30 mouse cellular contexts compared by ENCODE assay signal in the genomic region with DNA sequence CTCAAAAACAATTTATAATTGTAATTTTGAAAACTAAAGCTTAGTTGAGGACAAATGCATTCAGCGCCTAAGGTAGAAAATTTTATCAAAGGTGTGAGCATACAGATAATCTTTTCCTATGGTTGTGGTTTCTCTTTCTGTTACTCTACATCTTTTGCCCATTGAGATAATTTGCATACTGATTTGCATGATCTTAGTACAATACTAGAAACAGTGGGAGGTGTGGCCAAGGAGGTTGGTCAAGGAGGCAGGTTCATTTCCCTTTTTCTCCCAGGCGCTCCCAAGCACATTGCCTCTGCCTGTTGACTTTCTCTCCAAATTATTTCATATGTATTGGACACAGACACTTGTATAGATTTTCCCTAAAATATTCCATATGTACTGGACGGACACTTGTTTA. TPM values are rescaled to one million over a fixed set of nuclear protein-coding genes. Genes with fewer than 3 reads are reported as not detected.
DNase-seq lines count a peak whose midpoint lies in the region; ATAC-seq lines count a peak whose summit lies in the region.
"Had no signal": no experiment of that assay in that cellular context is flagged by ENCODE, and none has a peak within 500 bp of the region (broad histone marks: within the 10 kb centered on the region; RNA-seq: fewer than 3 reads in every experiment).

No protein-coding gene starts in this region.

- no peak for ATAC-seq in midbrain, embryonic 11.5 days (ENCODE audit: low FRiP score)
- ATAC-seq in midbrain, embryonic 14.5 days (ENCODE audit: low FRiP score, low TSS enrichment): no peak
- ATAC-seq in megakaryocyte, adult 5-6 weeks (ENCODE audit: poor library complexity, severe bottlenecking): peak; percentile 85
- no peak for ATAC-seq in hindbrain, embryonic 12.5 days (ENCODE audit: low FRiP score)
- ATAC-seq in liver, embryonic 11.5 days (replicated peaks; ENCODE audit: low FRiP score): no peak
- ATAC-seq: forebrain, embryonic 15.5 days; hindbrain, embryonic 16.5 days; intestine, postnatal 0 days; liver, postnatal 0 days; midbrain, embryonic 16.5 days had no signal

- H3K9me3 ChIP-seq in midbrain, embryonic 11.5 days (ENCODE audit: control insufficient read depth, low read length): no peaks in the 10 kb centered on the region
- H3K9me3 ChIP-seq in midbrain, embryonic 14.5 days (ENCODE audit: control insufficient read depth, low read length): no peaks in the 10 kb centered on the region
- H3K9me3 ChIP-seq in hindbrain, embryonic 12.5 days (replicated peaks): no peaks in the 10 kb centered on the region
- H3K9me3 ChIP-seq in liver, embryonic 11.5 days (ENCODE audit: control insufficient read depth, low read length): no peaks in the 10 kb centered on the region
- H3K9me3 ChIP-seq: forebrain, embryonic 15.5 days; heart, embryonic 15.5 days had no signal

- H3K4me3 ChIP-seq in midbrain, embryonic 11.5 days (ENCODE audit: low read depth, low read length): no peak overlapping the region
- H3K4me3 ChIP-seq in midbrain, embryonic 14.5 days (replicated peaks; ENCODE audit: low read depth, low read length): no peak overlapping the region
- no peak overlapping the region for H3K4me3 ChIP-seq in hindbrain, embryonic 12.5 days
- no peak overlapping the region for H3K4me3 ChIP-seq in liver, embryonic 11.5 days (ENCODE audit: low read depth, low read length)
- H3K4me3 ChIP-seq: embryonic facial prominence, embryonic 10.5 days; forebrain, embryonic 15.5 days; heart, embryonic 15.5 days; layer of hippocampus, adult 2 months; megakaryocyte, embryonic 14.5 days had no signal

- no peak overlapping the region for H3K4me2 ChIP-seq in midbrain, embryonic 11.5 days
- H3K4me2 ChIP-seq in midbrain, embryonic 14.5 days (ENCODE audit: low read length): no peak overlapping the region
- H3K4me2 ChIP-seq in hindbrain, embryonic 12.5 days (replicated peaks): no peak overlapping the region
- H3K4me2 ChIP-seq in liver, embryonic 11.5 days: no peak overlapping the region
- H3K4me2 ChIP-seq: forebrain, embryonic 15.5 days; heart, embryonic 15.5 days had no signal

- no peaks in the 10 kb centered on the region for H3K36me3 ChIP-seq in midbrain, embryonic 11.5 days (ENCODE audit: control insufficient read depth, insufficient read depth, low read length)
- H3K36me3 ChIP-seq in midbrain, embryonic 14.5 days (ENCODE audit: control insufficient read depth, insufficient read depth, low read length): no peaks in the 10 kb centered on the region
- no peaks in the 10 kb centered on the region for H3K36me3 ChIP-seq in hindbrain, embryonic 12.5 days
- H3K36me3 ChIP-seq in liver, embryonic 11.5 days (ENCODE audit: control insufficient read depth, insufficient read depth, low read length): no peaks in the 10 kb centered on the region
- H3K36me3 ChIP-seq: embryonic facial prominence, embryonic 10.5 days; forebrain, embryonic 15.5 days; heart, embryonic 15.5 days had no signal

- 87% methylated on average over 3 of the region's 3 CpGs for WGBS in midbrain, embryonic 11.5 days
- 88% methylated on average over 3 of the region's 3 CpGs for WGBS in midbrain, embryonic 14.5 days
- WGBS in hindbrain, embryonic 12.5 days: 93% methylated on average over 3 of the region's 3 CpGs
- 76% methylated on average over 3 of the region's 3 CpGs for WGBS in liver, embryonic 11.5 days

- DNase-seq in midbrain, embryonic 11.5 days (ENCODE audit: low spot score, missing footprints): peak; percentile 8
- no peak for DNase-seq in midbrain, embryonic 14.5 days
- DNase-seq in ZHBTc4 (ENCODE audit: low read depth, low spot score): peak; percentile 57
- DNase-seq in liver, embryonic 11.5 days (ENCODE audit: low spot score): no peak
- no peak for DNase-seq in c-Kit-positive CD71-positive TER-119-positive erythroid progenitor cells, embryonic 14.5 days (ENCODE audit: low spot score)
- DNase-seq in spleen, adult 12 weeks (ENCODE audit: low spot score): no peak
- DNase-seq: adrenal gland, adult 8-10 months; cerebellum, adult 2 months; cerebellum, postnatal 36 days; gastrocnemius, postnatal 25 days; heart, postnatal 4 days; kidney, postnatal 25 days; liver, postnatal 0 days; lung, postnatal 10 days; spleen, adult 18-20 months; thymus, postnatal 14 days had no signal

- no peaks in the 10 kb centered on the region for H3K4me1 ChIP-seq in midbrain, embryonic 11.5 days (ENCODE audit: control insufficient read depth, insufficient read depth, low read length)
- no peaks in the 10 kb centered on the region for H3K4me1 ChIP-seq in midbrain, embryonic 14.5 days (ENCODE audit: control insufficient read depth, insufficient read depth, low read length)
- H3K4me1 ChIP-seq in hindbrain, embryonic 12.5 days: 0 out of 2 replicates have a peak, but pooled peaks cover 2% of the 10 kb centered on the region
- H3K4me1 ChIP-seq in liver, embryonic 11.5 days (replicated peaks; ENCODE audit: control insufficient read depth, insufficient read depth, low read length): no peaks in the 10 kb centered on the region
- H3K4me1 ChIP-seq: forebrain, embryonic 15.5 days; megakaryocyte, embryonic 14.5 days had no signal

- no peak overlapping the region for H3K9ac ChIP-seq in midbrain, embryonic 11.5 days (ENCODE audit: low read length)
- H3K9ac ChIP-seq in midbrain, embryonic 14.5 days (replicated peaks; ENCODE audit: low read length): no peak overlapping the region
- no peak overlapping the region for H3K9ac ChIP-seq in hindbrain, embryonic 12.5 days
- H3K9ac ChIP-seq in liver, embryonic 11.5 days (ENCODE audit: low read depth, low read length): no peak overlapping the region
- H3K9ac ChIP-seq: forebrain, embryonic 15.5 days; heart, embryonic 15.5 days; liver, postnatal 0 days had no signal

- H3K27ac ChIP-seq in midbrain, embryonic 11.5 days (ENCODE audit: low read depth, low read length): no peak overlapping the region
- no peak overlapping the region for H3K27ac ChIP-seq in midbrain, embryonic 14.5 days (replicated peaks; ENCODE audit: low read depth, low read length)
- H3K27ac ChIP-seq in hindbrain, embryonic 12.5 days: no peak overlapping the region
- no peak overlapping the region for H3K27ac ChIP-seq in liver, embryonic 11.5 days (ENCODE audit: low read depth, low read length)
- H3K27ac ChIP-seq: embryonic facial prominence, embryonic 10.5 days; forebrain, embryonic 15.5 days; heart, embryonic 15.5 days had no signal

- H3K27me3 ChIP-seq in midbrain, embryonic 11.5 days (ENCODE audit: control insufficient read depth, insufficient read depth, low read length): no peaks in the 10 kb centered on the region
- H3K27me3 ChIP-seq in midbrain, embryonic 14.5 days (ENCODE audit: control insufficient read depth, insufficient read depth, low read length): no peaks in the 10 kb centered on the region
- H3K27me3 ChIP-seq in hindbrain, embryonic 12.5 days: no peaks in the 10 kb centered on the region
- H3K27me3 ChIP-seq in liver, embryonic 11.5 days (replicated peaks; ENCODE audit: control insufficient read depth, insufficient read depth, low read length): no peaks in the 10 kb centered on the region; the same call in 1 of the 2 replicates
- H3K27me3 ChIP-seq: forebrain, embryonic 15.5 days had no signal

RNA-seq across cellular contexts. Expression of a gene that starts 1.7 kb away (rescaled TPM):
- not detected in 2 replicates for polyA plus RNA-seq in midbrain, embryonic 11.5 days (2014; fragmentation: Nextera tagmentation; extraction: Ambion mirVana)
- not detected in 2 replicates for polyA plus RNA-seq in midbrain, embryonic 14.5 days (2014; fragmentation: Nextera tagmentation; extraction: Ambion mirVana)
- 0.07 TPM in 1 of 2 replicates, not detected in the other for total RNA-seq in megakaryocyte, adult 5-6 weeks (2015)
- total RNA-seq in megakaryocyte, adult 5-6 weeks (2017): 0.26 TPM in 1 of 2 replicates, not detected in the other
- 0.25 and 0.40 TPM in 2 replicates for polyA plus RNA-seq in hindbrain, embryonic 12.5 days (2016; fragmentation: Nextera tagmentation; extraction: Ambion mirVana)
- 0.44 and 0.45 TPM in 2 replicates for polyA plus RNA-seq in liver, embryonic 11.5 days (2014; fragmentation: Nextera tagmentation; extraction: Ambion mirVana)
- total RNA-seq: layer of hippocampus, postnatal 25 days; liver, adult 2 months had no signal
- polyA plus RNA-seq: cerebellum, adult 2 months; forebrain, embryonic 15.5 days; heart, embryonic 15.5 days; hindbrain, embryonic 16.5 days; kidney, embryonic 14.5 days; liver, adult 2 months; midbrain, embryonic 16.5 days; neural tube, embryonic 14.5 days had no signal

RNA-seq across cellular contexts. Expression of a gene that starts 15.7 kb away (rescaled TPM):
- 113 and 119 TPM in 2 replicates for polyA plus RNA-seq in midbrain, embryonic 11.5 days (2014; fragmentation: Nextera tagmentation; extraction: Ambion mirVana)
- 13.1 and 31.3 TPM in 2 replicates for polyA plus RNA-seq in midbrain, embryonic 14.5 days (2014; fragmentation: Nextera tagmentation; extraction: Ambion mirVana)
- total RNA-seq in megakaryocyte, adult 5-6 weeks (2015): 32.1 and 37.2 TPM in 2 replicates
- total RNA-seq in megakaryocyte, adult 5-6 weeks (2017): 49.9 and 50.4 TPM in 2 replicates
- 66.5 and 68.0 TPM in 2 replicates for polyA plus RNA-seq in hindbrain, embryonic 12.5 days (2016; fragmentation: Nextera tagmentation; extraction: Ambion mirVana)
- 41.8 and 46.2 TPM in 2 replicates for polyA plus RNA-seq in liver, embryonic 11.5 days (2014; fragmentation: Nextera tagmentation; extraction: Ambion mirVana)

Comparison
In these comparisons a context has a peak if more than half of its experiments do, and no peak if none do; other contexts are left out.
1. DNase-seq: peak in midbrain, embryonic 11.5 days (single experiment) and ZHBTc4 (single experiment); none in midbrain, embryonic 14.5 days (single experiment), liver, embryonic 11.5 days (single experiment), c-Kit-positive CD71-positive TER-119-positive erythroid progenitor cells, embryonic 14.5 days (single experiment) and spleen, adult 12 weeks (single experiment).